8 mouse cellular contexts compared by ENCODE assay signal in genomic region chr7:80405188-80405695, GRCm38 (mm10). TPM values are rescaled to one million over a fixed set of nuclear protein-coding genes. Genes with fewer than 3 reads are reported as not detected.
DNase-seq lines count a peak whose midpoint lies in the region; TF ChIP-seq lines count a peak whose summit lies in the region.

Furin (minus strand) TSS chr7:80405436.

- no peak within 1 kb of the TSS for H3K9ac ChIP-seq in ES-E14 (ENCODE audit: insufficient read depth, low read depth, low read length, poor library complexity, severe bottlenecking)

- H3K9me3 ChIP-seq in ES-E14 (ENCODE audit: control insufficient read depth, insufficient read depth, low read depth, low read length) = no peaks in the 10 kb centered on the region

- H3K36me3 ChIP-seq in ES-E14 (ENCODE audit: control insufficient read depth, insufficient read depth, low read length, poor library complexity, severe bottlenecking) = no peaks in the 10 kb centered on the region

- DNase-seq in heart, adult 18-20 months = no peak
- DNase-seq in heart, adult 11 months = no peak
- DNase-seq in ES-E14 (ENCODE audit: low read depth, low spot score) (no peak), MN1 (ENCODE audit: low spot score) (no peak)
- no peak for DNase-seq in gastrocnemius, postnatal 10 days
- no peak for DNase-seq in left cerebral cortex, postnatal 10 days (ENCODE audit: extremely low spot score in 1 of 2, low spot score in 2 of 2)
- DNase-seq in retina, postnatal 1 day = no peak
- no peak for DNase-seq in urinary bladder, postnatal 25 days (ENCODE audit: low spot score)

- H3K27ac ChIP-seq in ES-E14 (ENCODE audit: insufficient read depth, low read depth, low read length, poor library complexity, severe bottlenecking) = no peak within 1 kb of the TSS

- in situ Hi-C loops in ES-E14 (cut with MboI; ENCODE audit: low sequenced_read_pairs in 2 of 2, unreplicated experiment in 2 of 2) = no loop called here

- intact Hi-C loops in left cerebral cortex, postnatal 10 days (cut with DNase I) = no loop called here

- no peak within 1 kb of the TSS for H3K4me3 ChIP-seq in ES-E14 (ENCODE audit: insufficient read depth in 1 of 2, low read depth in 1 of 2, low read length in 2 of 2, poor library complexity in 1 of 2, severe bottlenecking in 1 of 2)

- no peaks in the 10 kb centered on the region; a peak in 2 of 4 replicates for H3K4me1 ChIP-seq in ES-E14 (ENCODE audit: control insufficient read depth in 2 of 2, insufficient read depth in 2 of 2, low read length in 2 of 2, poor library complexity in 1 of 2)

TF ChIP-seq in ES-E14, 5 proteins besides CTCF, POLR2A, EP300 and RAD21:
- no peak for TF ChIP-seq ZC3H11A (IDR thresholded peaks at IDR 0.05; ENCODE audit: borderline replicate concordance, low read depth, low read length)
- no peak for TF ChIP-seq HCFC1 (IDR thresholded peaks at IDR 0.05; ENCODE audit: borderline replicate concordance, insufficient read depth, low read length)
- TF ChIP-seq MAFK (IDR thresholded peaks at IDR 0.05; ENCODE audit: insufficient read depth, low read depth, low read length) = no peak
- no peak for TF ChIP-seq ZNF384 (IDR thresholded peaks at IDR 0.05; ENCODE audit: low read depth, low read length)
- no peak for TF ChIP-seq CHD2 (IDR thresholded peaks at IDR 0.05; ENCODE audit: low read depth, low read length)

RNA-seq across cellular contexts. Expression of gene Furin, which starts in this region (rescaled TPM):
- total RNA-seq in heart, adult 18-20 months (2021) = 100 to 1,000 TPM; 103 to 114 TPM
- 16.1 and 17.7 TPM in 2 replicates for total RNA-seq in ES-E14 (2012; rRNA removed)
- 10 to 100 TPM; 63.1 to 68.1 TPM for total RNA-seq in gastrocnemius, postnatal 10 days (2021)
- 10 to 100 TPM; 44.8 TPM for total RNA-seq in left cerebral cortex, postnatal 10 days (2021)
